Mouse (Mus musculus): ENCODE results near the gene Vmn2r10.
"Not testable (repeated sequence)": the region's sequence is repeated elsewhere in the genome, so short reads cannot be mapped to it uniquely, and the experiment has no call there.

Gene Vmn2r10

GRCm38 (mm10) chr5:109006427-109006826, at the start of gene Vmn2r10:
Gene Vmn2r10 (minus strand): TSS chr5:109006527.
- DNase-seq (ENCODE audit: low read depth): not testable (repeated sequence)

DNA sequence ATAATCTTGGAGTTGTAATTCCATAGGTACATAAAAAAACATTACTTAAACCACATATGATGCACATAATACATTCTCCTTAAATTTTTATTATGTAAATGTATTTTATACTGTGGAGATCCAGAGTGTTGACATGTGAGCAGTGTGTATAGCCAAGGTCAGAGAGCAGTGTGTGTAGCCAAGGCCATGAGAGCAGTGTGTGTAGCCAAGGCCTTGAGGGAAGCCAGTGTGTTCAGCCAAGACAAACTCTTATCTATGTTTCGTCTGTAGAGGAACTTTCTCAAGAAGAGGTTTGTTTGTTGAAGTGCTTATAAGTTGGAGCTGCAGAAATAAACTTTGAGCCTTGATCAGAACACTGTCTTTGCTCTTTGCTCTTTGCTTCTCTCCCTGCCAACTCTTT, 49.0 kb upstream of the Vmn2r10 start:
- DNase-seq (ENCODE audit: low read depth): no peak

DNA sequence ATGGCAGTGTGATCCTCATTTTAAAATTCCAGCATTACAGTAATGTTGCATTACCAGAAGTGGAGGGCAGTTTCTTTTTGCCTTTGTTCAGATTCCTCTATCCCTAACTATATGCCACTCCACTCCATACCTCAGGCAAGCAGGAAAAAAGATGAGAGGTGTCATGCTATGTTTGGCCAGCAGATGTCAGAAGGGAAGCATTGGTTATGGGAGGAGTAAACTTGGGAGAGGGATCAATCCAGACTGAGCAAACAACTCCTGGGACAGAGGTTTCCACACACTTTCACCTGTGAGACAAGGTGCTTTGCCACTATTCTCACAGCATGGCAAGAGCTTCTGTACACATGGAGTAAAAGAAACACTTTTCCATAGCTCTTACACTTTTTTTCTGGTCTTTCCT, 26.3 kb upstream of the Vmn2r10 start:
- no peak for DNase-seq (ENCODE audit: low read depth)

DNA sequence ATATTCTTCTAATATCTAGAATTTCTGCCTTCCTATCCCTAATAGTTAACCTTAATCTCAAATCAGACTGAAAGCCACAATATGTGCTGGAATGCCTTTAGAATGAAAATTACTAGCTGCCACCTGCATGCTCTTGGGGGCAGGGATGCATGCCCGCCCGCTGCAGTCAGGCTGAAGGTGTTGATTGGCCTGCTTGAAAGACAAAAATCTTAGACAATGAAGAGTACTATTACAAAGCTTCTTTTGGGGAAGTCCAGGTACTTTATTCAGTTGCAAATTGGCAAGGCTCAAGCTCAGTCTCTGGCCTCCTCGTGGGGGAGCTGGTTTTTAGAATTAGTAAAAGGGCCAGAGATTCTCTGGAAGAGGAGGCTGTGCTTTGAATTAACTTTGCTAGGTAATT, 17.4 kb downstream of the Vmn2r10 start:
- DNase-seq (ENCODE audit: low read depth): no peak

Measured in induced T-regulatory cell, adult 2 months (primary cell).